Mouse (Mus musculus) layer of hippocampus, adult 8-10 months (tissue): ENCODE measurements around the gene Rbfox1. TPM values are rescaled to one million over a fixed set of nuclear protein-coding genes. Genes with fewer than 3 reads are reported as not detected.
A peak's percentile ranks its signal among the peaks of the same experiment; 100 is the strongest.

ENCODE experiments used
- DNase-seq, 2 experiments: peaks; one replicate each; pipeline ENCODE4 v3.0.0; 2022; ENCODE audit warnings: low spot score in 2 of 2
- total RNA-seq, 4 experiments: library from RNA; stranded (reverse); gene quantifications; 2 replicates each; pipeline ENCODE4 v1.2.4; 2022

Rbfox1 gene
- total RNA-seq, 4 experiments from 2014 or later = 328 to 354 (median 345) TPM

DNA sequence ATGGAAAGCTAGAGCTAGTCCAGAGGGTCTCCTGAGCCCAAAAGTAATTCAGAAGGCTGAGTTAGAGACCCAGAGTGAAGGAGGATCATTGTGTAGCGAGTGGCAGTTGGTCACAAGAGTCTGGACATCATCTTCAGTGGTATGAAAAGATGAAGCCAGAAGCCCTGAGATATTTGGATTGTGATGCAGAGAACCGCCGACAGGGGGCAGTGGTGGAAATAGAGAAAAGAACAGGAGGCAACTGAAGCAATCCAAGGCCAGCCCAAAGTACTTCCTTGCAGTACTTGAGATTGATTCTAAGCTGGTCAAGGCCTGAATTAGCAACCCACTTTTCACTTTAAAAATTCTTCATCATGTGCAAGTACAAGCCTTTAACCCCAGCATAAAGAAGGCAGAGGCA lies 1120.3 kb downstream of the Rbfox1 start:
- DNase-seq = peak; percentile 22 to 56

- DNase-seq = no peak
These were observed 1132.2 kb downstream of the Rbfox1 start for GRCm38 (mm10) chr16:7017310-7017709.

- no peak for DNase-seq
These were observed 1149.1 kb downstream of the Rbfox1 start for GRCm38 (mm10) chr16:7034231-7034630.

DNA sequence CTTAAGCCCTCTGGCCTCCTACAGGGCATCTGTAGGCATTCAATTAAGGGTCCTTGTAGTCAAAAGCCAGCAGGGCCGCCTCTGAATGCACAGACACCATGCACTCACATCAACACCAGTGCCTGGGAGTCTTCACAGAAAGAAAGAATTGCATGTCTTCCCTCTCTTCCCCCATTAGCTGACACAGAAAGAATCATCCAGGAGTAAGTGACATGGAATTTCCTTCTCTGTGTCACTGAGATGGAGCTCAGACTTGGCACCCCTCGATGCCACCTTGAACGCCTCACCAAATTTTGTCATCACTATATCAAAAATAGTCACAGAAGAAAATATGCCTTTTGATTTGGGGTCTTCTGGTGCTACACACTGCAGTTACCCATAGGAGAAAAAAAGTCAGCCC lies 1151.4 kb downstream of the Rbfox1 start:
- DNase-seq = no peak

DNA sequence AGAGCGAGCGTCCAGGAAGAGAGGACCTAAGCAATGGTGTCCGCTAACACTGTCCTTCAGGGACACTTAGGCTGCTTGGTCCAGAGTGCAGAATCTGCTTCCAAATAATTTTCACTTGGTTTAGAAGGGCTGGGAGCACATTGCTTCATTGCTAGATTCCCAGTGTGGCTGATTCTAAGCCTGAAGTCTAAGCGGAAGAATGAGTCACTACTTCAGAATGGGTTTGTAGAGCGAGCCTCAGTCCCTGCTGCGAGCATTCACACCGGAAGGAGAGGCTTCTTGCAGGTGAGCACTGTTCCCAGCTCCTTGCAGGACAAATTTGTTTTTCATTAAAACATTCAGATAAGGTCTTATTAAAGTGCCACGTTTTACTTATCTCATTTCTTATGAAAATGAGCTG lies 1151.8 kb downstream of the Rbfox1 start:
- DNase-seq = no peak

DNA sequence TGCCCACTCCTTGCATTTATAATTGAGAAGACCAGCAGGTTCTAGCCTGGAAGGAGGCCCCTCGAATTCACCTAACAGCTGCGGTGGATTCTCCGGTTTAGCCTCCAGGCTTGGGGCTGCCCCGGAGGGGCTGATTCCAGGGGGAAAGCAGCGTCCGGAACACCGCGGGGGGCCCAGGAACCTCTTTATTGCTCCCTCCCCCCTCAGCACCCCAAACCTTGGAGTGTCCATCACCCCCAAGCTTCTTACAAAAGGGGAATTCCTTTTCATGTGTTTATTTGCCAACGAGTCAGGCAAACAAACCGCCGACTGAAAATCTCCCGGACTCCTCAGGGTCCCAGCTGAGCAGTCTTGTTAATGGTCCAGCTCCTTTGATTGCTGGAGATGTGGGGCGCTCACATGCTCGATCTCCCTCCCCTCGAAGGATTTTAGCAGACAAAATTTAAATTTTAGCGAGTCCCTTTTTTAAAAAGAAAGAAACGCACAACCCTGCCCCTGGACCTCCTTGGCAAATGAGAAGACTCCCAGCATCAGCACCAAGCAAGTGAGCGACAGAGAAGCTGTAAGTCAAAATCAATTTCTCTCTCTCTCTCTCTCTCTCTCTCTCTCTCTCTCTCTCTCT lies 1153.6 kb downstream of the Rbfox1 start:
- no peak for DNase-seq

GRCm38 (mm10) chr16:7039404-7040367 lies 1154.5 kb downstream of the Rbfox1 start:
- no peak for DNase-seq

DNA sequence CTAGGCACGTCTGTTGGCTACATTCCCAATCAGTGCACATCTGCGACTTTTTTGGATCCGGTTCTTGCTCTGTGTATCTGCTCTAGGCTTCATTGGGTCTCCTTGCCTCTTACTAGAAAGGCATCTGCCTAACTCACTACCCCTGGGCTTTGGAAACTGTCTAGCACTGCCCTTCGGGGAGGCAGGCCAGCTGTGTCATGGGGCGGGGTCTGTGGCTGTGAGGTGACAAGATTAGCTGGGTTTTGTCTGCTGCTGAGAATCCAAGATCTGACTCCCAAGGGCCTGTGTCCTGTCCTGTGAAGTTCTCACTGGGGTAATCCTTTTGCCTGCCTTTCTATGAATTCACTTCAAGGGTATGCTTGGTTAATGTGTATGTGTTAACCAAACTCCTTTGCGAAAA lies 1155.5 kb downstream of the Rbfox1 start:
- DNase-seq = no peak

DNA sequence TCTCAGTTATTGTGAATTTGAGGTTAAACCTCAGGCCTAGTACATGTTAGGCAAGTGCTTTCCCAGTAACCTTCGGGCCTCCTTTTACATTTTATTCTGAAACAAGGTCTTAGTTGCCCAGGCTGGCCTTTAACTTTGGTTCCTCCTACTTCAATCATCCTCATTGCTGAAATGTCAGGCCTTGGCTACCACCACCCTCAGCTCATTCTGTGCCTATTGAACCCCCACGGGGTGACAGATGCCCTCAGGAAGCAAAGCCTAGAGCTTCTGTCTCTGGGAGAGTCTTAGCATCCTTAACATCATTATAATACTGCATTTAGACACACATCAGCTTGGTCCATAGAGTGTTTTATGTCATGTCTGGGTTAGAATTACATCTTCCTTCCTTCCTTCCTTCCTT lies 1162.3 kb downstream of the Rbfox1 start:
- no peak for DNase-seq

- DNase-seq = no peak
These were observed 1164.2 kb downstream of the Rbfox1 start for GRCm38 (mm10) chr16:7049162-7049971.

DNA sequence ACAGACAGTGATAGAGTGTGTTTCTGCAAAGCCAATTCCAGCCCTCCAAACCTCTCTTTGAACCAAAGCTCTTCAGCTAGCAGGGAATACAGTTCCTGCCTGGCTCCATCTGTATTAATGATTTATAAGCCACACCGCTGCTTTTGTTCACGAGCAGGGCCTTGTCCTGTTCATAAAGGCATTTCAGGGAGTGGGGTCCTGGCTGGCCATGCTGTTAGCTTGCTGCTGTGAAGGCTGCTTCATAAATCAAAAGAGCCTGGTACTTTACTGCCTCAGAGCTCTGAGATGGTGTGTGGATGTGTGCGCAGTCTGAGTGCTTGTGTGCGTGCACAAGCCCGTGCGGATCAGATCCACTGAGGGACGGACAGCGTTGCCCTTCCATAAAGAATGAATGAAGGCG lies 1165.8 kb downstream of the Rbfox1 start:
- DNase-seq = no peak

- DNase-seq = no peak
These were observed 1166.8 kb downstream of the Rbfox1 start for GRCm38 (mm10) chr16:7051991-7052390.

- DNase-seq = no peak
These were observed 1167.3 kb downstream of the Rbfox1 start for GRCm38 (mm10) chr16:7052408-7052807.

DNA sequence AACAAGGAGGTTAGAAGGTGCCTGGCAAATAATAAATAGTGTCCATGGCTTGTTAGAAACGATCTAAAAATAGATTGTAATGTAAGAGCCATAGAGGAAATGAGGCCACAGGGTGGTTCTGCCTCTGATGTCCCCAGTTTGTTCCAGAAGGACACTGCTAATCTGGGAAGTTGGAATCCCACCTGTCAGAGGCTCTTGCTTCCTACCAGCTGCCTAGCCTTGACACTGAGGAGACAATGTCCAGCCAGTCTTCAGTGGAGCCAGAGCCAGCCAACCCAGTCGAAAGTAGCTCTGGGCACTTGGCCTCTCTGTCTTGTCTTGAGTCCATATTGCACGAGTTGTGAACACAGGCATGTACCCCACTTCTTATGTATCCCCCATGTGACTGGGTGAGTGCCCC lies 1172.6 kb downstream of the Rbfox1 start:
- no peak for DNase-seq

DNA sequence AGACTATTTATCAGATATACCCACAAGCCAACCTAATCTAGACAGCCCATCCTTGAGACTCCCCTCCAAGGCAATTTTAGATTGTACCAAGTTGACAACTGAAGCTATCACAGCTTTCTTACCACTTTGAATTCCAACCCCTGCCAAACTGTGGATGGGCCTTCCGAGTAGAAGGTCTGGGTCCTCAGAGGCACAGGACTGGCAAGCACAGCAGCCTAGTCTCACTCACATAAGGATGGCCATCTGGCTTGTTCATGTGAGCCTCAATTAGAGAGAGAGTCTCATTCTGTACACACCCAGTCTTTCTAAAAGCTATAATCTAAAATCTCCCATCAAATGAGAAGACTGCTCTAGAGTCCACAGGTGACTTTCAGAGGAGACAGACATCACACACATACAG lies 1173.4 kb downstream of the Rbfox1 start:
- peak in 1 of 2 experiments; percentile 58 for DNase-seq

GRCm38 (mm10) chr16:7059596-7059995 lies 1174.4 kb downstream of the Rbfox1 start:
- DNase-seq = no peak

DNA sequence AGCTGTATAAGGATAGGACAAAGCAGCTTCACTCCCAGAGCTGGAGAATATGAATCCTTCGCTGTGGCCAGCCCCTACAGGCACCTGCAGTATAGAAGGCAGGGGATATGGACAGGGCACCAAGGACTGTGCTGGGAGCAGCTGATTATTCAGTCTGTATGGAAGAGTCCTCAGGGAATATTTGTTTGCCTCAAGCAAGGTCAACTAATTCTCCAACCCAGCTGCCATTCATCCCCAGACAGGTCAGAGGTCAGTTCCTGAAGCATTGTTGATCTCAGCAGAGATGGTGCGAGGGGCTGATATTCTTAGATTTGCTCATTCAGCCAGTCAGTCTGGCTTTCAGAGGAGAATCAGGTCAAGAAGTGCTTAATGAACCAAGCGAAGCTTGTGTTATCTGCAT lies 1175.7 kb downstream of the Rbfox1 start:
- no peak for DNase-seq

DNA sequence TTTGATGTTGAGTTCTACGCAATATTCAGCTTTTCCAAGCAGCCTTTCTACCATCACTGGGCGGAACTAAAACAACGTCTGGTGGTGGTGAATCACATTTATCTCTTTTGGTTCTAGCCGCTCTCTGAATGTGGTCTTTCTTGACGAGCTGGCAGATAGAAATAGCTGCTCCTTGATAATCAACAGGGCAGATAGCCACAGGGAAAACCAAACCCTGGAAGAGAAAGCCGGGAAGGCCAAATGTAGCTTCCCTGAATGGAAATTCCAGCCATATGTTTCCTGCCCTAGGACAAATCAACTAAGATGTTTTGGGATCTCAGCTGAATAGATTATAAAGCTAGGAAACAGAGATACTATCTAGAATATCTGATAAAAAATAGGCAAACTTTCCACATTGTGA lies 1177.4 kb downstream of the Rbfox1 start:
- DNase-seq = no peak

DNA sequence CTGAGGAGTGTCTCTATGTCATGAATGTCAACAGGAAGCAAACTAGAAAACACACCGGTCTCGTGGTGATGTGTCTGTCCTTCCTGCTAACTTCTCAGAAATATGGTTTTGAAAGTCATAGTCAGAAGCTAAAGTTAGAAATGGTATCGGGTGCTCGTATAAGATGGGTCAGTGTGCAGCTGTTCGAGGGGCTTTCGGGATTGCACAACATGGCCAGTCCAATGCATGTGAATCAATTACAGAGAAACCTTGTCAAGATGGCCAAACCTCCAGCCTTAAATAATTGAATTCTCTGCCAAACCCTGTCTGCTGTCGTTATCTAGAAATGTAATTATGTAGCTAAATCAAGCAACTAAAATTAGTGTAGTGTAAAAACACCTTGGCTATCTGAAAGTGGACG lies 1182.0 kb downstream of the Rbfox1 start:
- DNase-seq = no peak

DNA sequence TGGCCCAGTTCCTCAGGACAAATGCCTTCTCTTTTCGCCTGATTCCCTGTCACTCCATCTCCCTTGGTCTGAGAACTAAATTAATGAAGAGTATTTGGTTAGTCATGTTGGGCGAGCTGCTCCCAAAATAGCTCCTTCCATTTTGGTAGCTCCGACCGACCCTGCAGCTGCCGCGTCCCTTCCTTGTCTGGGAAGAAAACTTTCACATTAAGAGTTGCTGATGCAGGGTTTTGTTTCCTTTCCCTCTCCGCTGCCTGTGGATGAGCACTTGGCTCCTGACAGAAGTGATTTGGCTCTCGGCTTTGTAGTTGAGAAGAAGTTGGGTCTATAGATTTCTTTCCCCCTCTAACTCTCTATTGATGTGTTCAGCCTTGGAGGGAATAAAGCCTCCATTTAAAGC lies 1184.4 kb downstream of the Rbfox1 start:
- DNase-seq = no peak

DNA sequence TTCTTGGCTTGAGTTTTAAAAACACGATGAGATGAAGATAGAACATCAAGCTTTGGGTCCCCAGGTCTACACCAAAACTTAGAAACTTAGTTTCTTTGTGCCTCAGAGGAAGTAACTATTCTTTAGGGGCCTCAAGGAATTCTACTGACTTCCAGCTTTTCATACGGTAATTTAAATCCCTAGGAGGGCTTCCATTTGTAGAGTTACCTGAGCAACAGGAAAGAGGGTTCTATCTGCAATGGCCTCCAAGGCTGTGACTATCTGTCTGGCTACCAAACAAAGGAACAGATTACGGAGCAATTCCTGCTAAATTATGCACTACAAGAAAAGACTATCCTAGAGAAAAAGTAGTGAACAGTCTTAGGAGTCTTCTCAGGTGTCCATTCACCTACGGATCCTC lies 1189.6 kb downstream of the Rbfox1 start:
- DNase-seq = no peak

DNA sequence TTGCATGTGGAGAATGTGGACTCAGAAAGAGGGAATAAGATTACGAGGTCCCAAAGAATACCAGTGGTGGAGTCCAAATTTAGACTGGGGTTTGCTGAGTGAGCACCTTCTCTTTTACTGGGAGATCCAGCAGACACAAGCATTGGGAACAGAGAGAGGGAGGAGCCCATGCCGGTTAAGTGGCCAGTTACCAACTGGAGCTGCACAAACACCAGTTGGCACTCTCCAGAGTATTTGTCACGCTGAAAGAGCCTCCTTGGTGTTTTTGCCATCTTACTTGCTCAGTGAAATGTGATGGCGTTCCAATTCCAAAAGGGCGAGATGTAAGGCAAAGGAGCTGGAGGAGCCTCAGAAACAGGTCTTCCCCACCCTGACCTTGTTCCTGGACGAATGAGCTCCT lies 1190.6 kb downstream of the Rbfox1 start:
- DNase-seq = no peak
